Mouse (Mus musculus): Measurements from ENCODE around the gene Tpm1. TPM values are rescaled to one million over a fixed set of nuclear protein-coding genes. Genes with fewer than 3 reads are reported as not detected.

Gene Tpm1
- polyA plus RNA-seq, 1 experiment: 2,470 TPM

DNA sequence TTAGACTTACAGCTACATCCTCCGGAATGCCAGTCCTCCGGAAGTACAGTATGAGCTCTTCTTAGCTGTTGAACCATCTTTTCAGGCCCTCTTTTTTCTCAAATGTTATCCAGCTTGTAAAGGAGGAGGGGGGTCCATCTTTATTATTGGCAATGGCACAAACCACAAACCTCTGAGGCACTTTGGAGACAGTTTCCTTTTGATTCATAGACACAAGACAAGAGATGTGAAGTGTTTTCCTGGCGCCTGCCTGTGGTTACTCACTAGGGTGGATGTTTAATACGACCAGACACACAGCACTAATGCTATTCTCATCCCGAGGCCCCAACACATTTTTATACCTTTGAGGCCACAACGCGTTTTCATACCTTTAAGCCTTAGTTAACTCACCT lies 28.1 kb upstream of the Tpm1 start:
- Histone ChIP-seq H3K27ac (ENCODE audit: insufficient read depth, low read length) (peak overlapping the region; percentile 90), H3K4me3 (ENCODE audit: insufficient read depth, low read length) (no peak overlapping the region), H3K4me1 (ENCODE audit: control insufficient read depth, insufficient read depth, low read length) (peaks cover 23% of the 10 kb centered on the region)
- no peak for TF ChIP-seq POLR2A (IDR thresholded peaks at IDR 0.05; ENCODE audit: low read depth, low read length)
- TF ChIP-seq CTCF (IDR thresholded peaks at IDR 0.05; ENCODE audit: borderline replicate concordance, insufficient read depth, low read length): no peak

DNA sequence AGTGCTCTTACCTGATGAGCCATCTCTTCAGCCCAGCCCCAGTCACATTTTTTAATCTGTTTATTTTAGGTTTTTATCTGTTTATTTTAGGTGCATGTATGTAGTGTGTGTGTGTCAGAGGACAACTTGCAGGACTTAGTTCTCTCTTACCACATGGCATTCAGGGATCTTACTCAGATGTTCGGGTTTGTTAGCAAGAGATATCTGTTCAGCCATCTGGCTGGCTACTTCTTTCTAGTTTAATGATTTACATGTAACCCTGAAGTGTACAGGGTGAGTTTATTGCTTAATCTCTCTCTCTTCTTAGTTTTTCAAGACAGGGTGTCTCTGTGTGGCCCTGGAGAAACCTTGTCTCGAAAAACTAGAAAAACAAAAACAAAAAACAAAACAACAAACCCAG lies 23.0 kb upstream of the Tpm1 start:
- no peak for TF ChIP-seq POLR2A (IDR thresholded peaks at IDR 0.05; ENCODE audit: low read depth, low read length)
- no peak overlapping the region; the same call in 1 of the 2 replicates for H3K27ac ChIP-seq (ENCODE audit: insufficient read depth, low read length)
- peaks cover 4% of the 10 kb centered on the region for H3K4me1 ChIP-seq (ENCODE audit: control insufficient read depth, insufficient read depth, low read length)
- no peak overlapping the region for H3K4me3 ChIP-seq (ENCODE audit: insufficient read depth, low read length)

DNA sequence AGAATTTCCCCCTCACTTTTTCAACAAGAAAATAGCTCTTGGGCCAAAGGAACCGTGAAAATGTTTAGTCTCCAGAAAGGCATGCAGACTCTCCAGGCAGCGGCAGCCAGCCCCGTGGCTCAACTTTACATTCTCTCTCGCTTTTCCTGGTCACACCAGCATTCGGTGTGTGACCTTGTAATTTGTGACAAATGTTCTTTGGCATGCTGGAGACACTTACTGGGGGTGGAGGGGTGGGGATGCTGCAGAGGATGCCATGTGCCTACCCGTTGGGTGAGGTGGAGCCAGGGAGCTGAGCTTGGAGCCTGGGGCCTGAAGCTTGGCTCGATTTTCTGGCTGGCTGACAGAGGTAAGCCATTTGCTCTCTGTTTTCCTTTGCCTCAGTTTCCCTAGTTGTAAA lies 22.4 kb upstream of the Tpm1 start:
- H3K4me1 ChIP-seq (ENCODE audit: control insufficient read depth, insufficient read depth, low read length): peaks cover 4% of the 10 kb centered on the region
- no peak for TF ChIP-seq CTCF (IDR thresholded peaks at IDR 0.05; ENCODE audit: borderline replicate concordance, insufficient read depth, low read length)
- no peak for TF ChIP-seq POLR2A (IDR thresholded peaks at IDR 0.05; ENCODE audit: low read depth, low read length)
- peak overlapping the region; percentile 76; the same call in 1 of the 2 replicates for H3K27ac ChIP-seq (ENCODE audit: insufficient read depth, low read length)
- no peak overlapping the region for H3K4me3 ChIP-seq (ENCODE audit: insufficient read depth, low read length)

DNA sequence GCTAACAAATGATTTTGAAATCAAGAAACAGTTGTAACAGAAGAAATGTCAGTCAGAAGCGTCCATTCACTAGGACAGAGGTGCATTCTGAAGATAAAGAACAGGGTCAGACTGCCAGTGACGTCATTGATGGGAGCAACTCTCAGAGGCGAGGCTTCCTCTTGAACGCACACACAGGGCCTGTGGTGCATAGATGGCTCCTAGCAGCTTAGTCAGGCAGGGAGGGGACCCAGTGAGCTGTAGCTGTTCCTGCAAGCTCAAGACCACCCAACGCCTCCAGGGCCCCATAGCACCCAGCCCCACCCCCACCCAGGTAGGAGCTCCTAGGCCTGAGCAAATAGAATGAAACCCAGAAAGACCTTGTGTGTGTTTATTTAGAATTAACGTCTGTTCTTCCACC lies 21.9 kb upstream of the Tpm1 start:
- H3K27ac ChIP-seq (ENCODE audit: insufficient read depth, low read length): peak overlapping the region; percentile 76
- peaks cover 4% of the 10 kb centered on the region for H3K4me1 ChIP-seq (ENCODE audit: control insufficient read depth, insufficient read depth, low read length)
- no peak overlapping the region for H3K4me3 ChIP-seq (ENCODE audit: insufficient read depth, low read length)
- TF ChIP-seq CTCF (IDR thresholded peaks at IDR 0.05; ENCODE audit: borderline replicate concordance, insufficient read depth, low read length) (no peak), POLR2A (IDR thresholded peaks at IDR 0.05; ENCODE audit: low read depth, low read length) (no peak)

DNA sequence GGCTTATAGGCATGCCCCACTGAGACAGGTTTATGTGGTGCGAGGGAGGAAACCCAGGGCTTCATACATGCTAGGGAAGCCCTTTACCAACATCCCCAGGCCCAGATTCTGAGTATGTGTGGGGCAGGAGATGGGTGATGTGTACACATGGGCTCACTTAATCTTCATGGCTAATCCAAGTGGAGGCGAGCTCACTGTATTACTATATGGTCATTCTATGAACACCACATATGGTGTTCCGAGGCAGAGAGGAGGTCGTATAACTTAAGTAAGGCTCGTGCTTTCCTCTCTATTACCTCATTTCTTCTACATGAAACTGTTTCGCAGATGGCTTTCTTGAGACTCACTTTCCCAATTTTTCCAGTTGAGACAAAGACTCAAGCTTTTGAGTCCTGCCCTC lies 17.4 kb upstream of the Tpm1 start:
- no peak overlapping the region for H3K4me3 ChIP-seq (ENCODE audit: insufficient read depth, low read length)

DNA sequence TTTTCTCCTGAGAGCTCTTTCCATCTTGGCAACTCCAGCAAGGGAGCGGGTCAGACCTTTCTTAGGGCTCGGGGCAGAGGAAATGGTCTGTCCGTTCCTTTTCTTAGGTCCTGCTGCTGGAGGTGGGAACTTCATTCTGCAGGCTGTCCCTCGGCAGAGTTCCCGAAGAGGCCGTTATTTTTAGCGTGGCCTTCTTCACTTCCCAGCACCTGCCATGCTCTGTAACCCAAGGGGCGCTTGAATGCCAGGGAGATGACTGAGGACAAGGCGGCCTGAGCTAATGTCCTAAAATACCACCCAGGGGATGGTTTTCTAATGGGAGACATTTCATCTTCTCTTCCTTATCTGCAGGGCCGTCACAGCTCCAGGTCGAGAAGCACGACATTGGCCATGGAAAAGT lies 10.5 kb upstream of the Tpm1 start:
- Histone ChIP-seq H3K27ac (ENCODE audit: insufficient read depth, low read length) (no peak overlapping the region), H3K4me3 (ENCODE audit: insufficient read depth, low read length) (no peak overlapping the region), H3K4me1 (ENCODE audit: control insufficient read depth, insufficient read depth, low read length) (no peaks in the 10 kb centered on the region)
- no peak for TF ChIP-seq POLR2A (IDR thresholded peaks at IDR 0.05; ENCODE audit: low read depth, low read length)
- no peak for TF ChIP-seq CTCF (IDR thresholded peaks at IDR 0.05; ENCODE audit: borderline replicate concordance, insufficient read depth, low read length)

More for the DNA sequence above, 17.4 kb upstream of the Tpm1 start:
- Histone ChIP-seq H3K4me1 (ENCODE audit: control insufficient read depth, insufficient read depth, low read length) (peaks cover 8% of the 10 kb centered on the region), H3K27ac (ENCODE audit: insufficient read depth, low read length) (no peak overlapping the region)
- TF ChIP-seq CTCF (IDR thresholded peaks at IDR 0.05; ENCODE audit: borderline replicate concordance, insufficient read depth, low read length) (no peak), POLR2A (IDR thresholded peaks at IDR 0.05; ENCODE audit: low read depth, low read length) (no peak)

DNA sequence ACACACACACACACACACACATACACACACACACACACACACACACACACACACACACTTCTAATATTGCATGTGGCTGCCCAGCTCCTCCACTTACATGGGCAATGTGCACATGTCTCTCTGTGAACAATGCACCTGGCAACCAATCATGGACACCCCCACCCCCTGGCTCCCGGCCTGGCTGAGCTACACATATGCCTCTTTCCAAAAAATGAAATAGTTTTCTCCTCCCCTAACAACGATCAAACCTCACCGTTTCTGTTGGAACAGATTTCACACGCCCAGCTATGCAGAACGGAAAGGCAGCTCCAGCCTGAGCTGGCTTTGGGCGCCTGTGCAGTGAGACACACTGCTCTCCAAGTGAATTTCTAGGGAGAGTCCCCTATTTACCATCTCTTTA lies 9.2 kb upstream of the Tpm1 start:
- no peaks in the 10 kb centered on the region for H3K4me1 ChIP-seq (ENCODE audit: control insufficient read depth, insufficient read depth, low read length)
- H3K27ac ChIP-seq (ENCODE audit: insufficient read depth, low read length): no peak overlapping the region
- TF ChIP-seq POLR2A (IDR thresholded peaks at IDR 0.05; ENCODE audit: low read depth, low read length): no peak
- TF ChIP-seq CTCF (IDR thresholded peaks at IDR 0.05; ENCODE audit: borderline replicate concordance, insufficient read depth, low read length): no peak
- H3K4me3 ChIP-seq (ENCODE audit: insufficient read depth, low read length): no peak overlapping the region

DNA sequence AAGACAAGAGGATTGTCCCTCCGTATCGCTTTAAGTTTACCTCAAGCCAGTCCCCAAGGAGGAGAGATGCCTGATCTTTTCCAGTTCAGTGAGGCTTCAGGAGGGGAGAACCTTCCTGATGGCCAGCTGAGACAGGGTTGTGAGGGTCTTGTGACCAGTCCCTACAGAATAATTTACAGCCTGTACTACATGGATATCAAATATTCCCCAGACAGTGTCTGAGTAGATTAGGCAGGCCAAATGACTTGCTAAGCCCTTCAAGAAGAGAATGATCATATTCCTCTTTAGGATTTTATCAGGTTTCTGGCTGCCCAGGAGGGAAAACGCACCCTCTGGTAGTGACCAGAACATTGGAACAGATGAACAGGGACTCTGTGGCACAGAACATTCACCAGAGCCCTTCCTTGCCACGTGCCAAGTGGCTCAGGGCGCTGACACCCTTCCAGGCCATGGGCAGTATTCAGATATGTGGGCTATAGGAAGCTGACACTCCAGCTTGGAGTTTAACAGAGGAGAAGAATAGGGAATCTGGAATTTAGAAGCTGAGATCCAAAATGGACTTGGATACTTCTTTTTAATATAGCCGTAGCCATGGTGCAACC lies 1.6 kb upstream of the Tpm1 start:
- Histone ChIP-seq H3K4me3 (ENCODE audit: insufficient read depth, low read length) (no peak overlapping the region), H3K27ac (ENCODE audit: insufficient read depth, low read length) (no peak overlapping the region), H3K4me1 (ENCODE audit: control insufficient read depth, insufficient read depth, low read length) (no peaks in the 10 kb centered on the region)
- TF ChIP-seq CTCF (IDR thresholded peaks at IDR 0.05; ENCODE audit: borderline replicate concordance, insufficient read depth, low read length): no peak
- TF ChIP-seq POLR2A (IDR thresholded peaks at IDR 0.05; ENCODE audit: low read depth, low read length): peak; percentile 6; the same call in 1 of the 2 replicates

DNA sequence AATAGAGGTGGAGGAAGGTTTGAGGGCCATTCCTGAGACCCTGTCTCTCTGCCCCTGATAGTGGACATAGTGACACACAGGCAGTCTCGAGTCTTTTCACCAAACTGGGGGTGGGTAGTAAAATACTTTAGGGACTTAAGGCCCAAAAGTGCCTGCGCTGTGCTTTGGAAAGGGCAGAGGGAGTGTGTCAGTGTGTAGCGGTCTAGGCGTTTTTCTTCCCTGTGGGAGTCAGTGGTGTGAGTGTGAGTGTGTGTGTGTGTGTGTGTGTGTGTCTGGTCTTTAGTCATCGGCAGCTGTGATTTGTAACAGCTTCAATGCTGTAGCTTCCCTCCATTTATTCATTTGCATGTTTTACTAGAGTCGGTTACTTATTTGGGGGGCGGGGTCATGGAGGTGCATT lies 630 bp upstream of the Tpm1 start:
- TF ChIP-seq CTCF (IDR thresholded peaks at IDR 0.05; ENCODE audit: borderline replicate concordance, insufficient read depth, low read length) (no peak), POLR2A (IDR thresholded peaks at IDR 0.05; ENCODE audit: low read depth, low read length) (peak; percentile 81)
- Histone ChIP-seq H3K4me3 (ENCODE audit: insufficient read depth, low read length) (peak overlapping the region; percentile 58), H3K27ac (ENCODE audit: insufficient read depth, low read length) (peak overlapping the region; percentile 96), H3K4me1 (ENCODE audit: control insufficient read depth, insufficient read depth, low read length) (no peaks in the 10 kb centered on the region)

DNA sequence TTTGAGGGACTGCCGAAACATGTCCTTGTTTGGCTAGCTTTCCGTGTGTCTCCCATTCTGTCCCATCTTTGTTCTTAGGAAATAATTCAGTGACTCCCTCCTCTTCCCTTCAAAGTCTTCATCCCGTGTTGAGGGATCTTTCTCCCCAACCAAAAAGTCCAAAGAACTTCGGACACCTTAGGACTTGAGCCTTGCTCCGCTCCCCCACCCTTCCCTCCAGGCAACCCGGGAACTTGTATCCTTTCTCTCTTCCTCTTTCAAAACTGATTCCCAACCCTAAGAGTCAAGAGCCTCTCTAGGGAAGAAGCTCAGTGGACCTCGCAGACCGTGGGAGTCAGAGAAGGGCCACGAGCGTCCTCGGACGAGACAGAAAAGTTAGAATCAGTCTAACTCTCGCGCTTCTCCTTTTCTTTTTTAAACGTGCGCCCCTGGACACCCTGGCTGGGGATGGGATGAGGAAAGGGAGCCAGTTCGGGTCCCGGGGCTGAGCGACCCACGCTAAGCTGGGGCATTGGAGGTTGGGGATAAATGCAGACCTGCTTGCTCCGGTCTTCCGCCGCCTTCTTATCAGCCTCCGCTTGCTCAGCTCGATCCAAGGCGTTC lies 622 bp downstream of the Tpm1 start:
- H3K4me1 ChIP-seq (ENCODE audit: control insufficient read depth, insufficient read depth, low read length): no peaks in the 10 kb centered on the region
- peak overlapping the region; percentile 80 for H3K27ac ChIP-seq (ENCODE audit: insufficient read depth, low read length)
- peak overlapping the region; percentile 87 for H3K4me3 ChIP-seq (ENCODE audit: insufficient read depth, low read length)
- TF ChIP-seq POLR2A (IDR thresholded peaks at IDR 0.05; ENCODE audit: low read depth, low read length): peak; percentile 45
- TF ChIP-seq CTCF (IDR thresholded peaks at IDR 0.05; ENCODE audit: borderline replicate concordance, insufficient read depth, low read length): no peak
